Mouse (Mus musculus) ES-E14 (cell line): Measurements from ENCODE around the gene Samd10. TPM values are rescaled to one million over a fixed set of nuclear protein-coding genes. Genes with fewer than 3 reads are reported as not detected.

ENCODE experiments used
- DNase-seq: peaks from one replicate; pipeline ENCODE4 v3.0.0-alpha.2; 2013; ENCODE audit warnings: low read depth, low spot score
- H3K27ac ChIP-seq: 2 replicates; pipeline ENCODE4 v1.5.1; 2012; ENCODE audit warnings: low read depth, mild to moderate bottlenecking, low read length, moderate library complexity, mixed read lengths; ENCODE audit not compliant: poor library complexity, insufficient read depth, severe bottlenecking
- H3K36me3 ChIP-seq: 2 replicates; pipeline ENCODE4 v1.6.1; 2012; ENCODE audit warnings: mild to moderate bottlenecking, low read length, moderate library complexity, mixed read lengths; ENCODE audit not compliant: control insufficient read depth, poor library complexity, insufficient read depth, severe bottlenecking
- H3K4me1 ChIP-seq, 2 experiments: fragments of 150-350 bp in 1 of 2; sonication (generic) in 1 of 2; 2 replicates each; pipeline ENCODE4 v1.6.1; 2012; ENCODE audit warnings: low read length in 2 of 2, mild to moderate bottlenecking in 1 of 2, mixed read lengths in 1 of 2; ENCODE audit not compliant: control insufficient read depth in 2 of 2, insufficient read depth in 2 of 2, poor library complexity in 1 of 2
- H3K4me3 ChIP-seq, 2 experiments: fragments of 150-350 bp in 1 of 2; sonication (generic) in 1 of 2; 2 replicates each; pipeline ENCODE4 v1.5.1; 2012; ENCODE audit warnings: low read length in 2 of 2, low read depth in 1 of 2, mild to moderate bottlenecking in 1 of 2, mixed read lengths in 1 of 2; ENCODE audit not compliant: insufficient read depth in 1 of 2, poor library complexity in 1 of 2, severe bottlenecking in 1 of 2
- H3K9ac ChIP-seq: 2 replicates; pipeline ENCODE4 v1.6.1; 2012; ENCODE audit warnings: low read depth, mild to moderate bottlenecking, low read length, mixed read lengths; ENCODE audit not compliant: poor library complexity, insufficient read depth, severe bottlenecking
- H3K9me3 ChIP-seq: fragments of 150-350 bp; sonication (generic); 2 replicates; pipeline ENCODE4 v1.6.1; 2012; ENCODE audit warnings: low read depth, mild to moderate bottlenecking, low read length; ENCODE audit not compliant: control insufficient read depth, insufficient read depth
- CHD2 ChIP-seq: IDR thresholded peaks from 2 replicates; pipeline ENCODE4 v1.6.1; 2014; ENCODE audit warnings: mild to moderate bottlenecking, low read depth, low read length, inconsistent platforms
- HCFC1 ChIP-seq: IDR thresholded peaks from 2 replicates; pipeline ENCODE4 v1.6.1; 2012; ENCODE audit warnings: low read length, inconsistent platforms, borderline replicate concordance; ENCODE audit not compliant: insufficient read depth
- MAFK ChIP-seq: IDR thresholded peaks from 2 replicates; pipeline ENCODE4 v1.6.1; 2014; ENCODE audit warnings: mild to moderate bottlenecking, low read depth, low read length, inconsistent platforms; ENCODE audit not compliant: insufficient read depth
- ZC3H11A ChIP-seq: IDR thresholded peaks from 2 replicates; pipeline ENCODE4 v1.6.1; 2012; ENCODE audit warnings: low read depth, mild to moderate bottlenecking, inconsistent platforms, low read length, borderline replicate concordance
- ZNF384 ChIP-seq: IDR thresholded peaks from 2 replicates; pipeline ENCODE4 v1.6.1; 2012; ENCODE audit warnings: low read depth, low read length, inconsistent platforms
- in situ Hi-C, 2 experiments: fragments of 600-800 bp; cut with MboI; formaldehyde crosslinking; loops; one replicate each; pipeline ENCODE4 v1.15.1; 2025; ENCODE audit warnings: low sequenced_read_pairs in 2 of 2, inconsistent platforms in 1 of 2; ENCODE audit not compliant: unreplicated experiment in 2 of 2
- total RNA-seq: library from RNA; depleted of rRNA; stranded (reverse); fragments of 300-350 nt; gene quantifications from 2 replicates; pipeline ENCODE4 v1.2.3, GENCODE M21; 2012

The Samd10 gene
- total RNA-seq, 1 experiment = 3.4 TPM

GRCm38 (mm10) chr2:181635865-181636264 lies 36.9 kb upstream of the Samd10 start:
- in situ Hi-C loops = no loop called here
- Histone ChIP-seq H3K36me3 (peaks cover 32% of the 10 kb centered on the region), H3K27ac (no peak overlapping the region), H3K4me3 (no peak overlapping the region), H3K9ac (no peak overlapping the region), H3K9me3 (no peaks in the 10 kb centered on the region), H3K4me1 (no peaks in the 10 kb centered on the region)
- TF ChIP-seq ZC3H11A (no peak), HCFC1 (no peak), MAFK (no peak), ZNF384 (no peak), CHD2 (no peak)
- no peak for DNase-seq

GRCm38 (mm10) chr2:181632624-181633023 lies 33.6 kb upstream of the Samd10 start:
- Histone ChIP-seq H3K36me3 (peaks cover 28% of the 10 kb centered on the region), H3K4me1 (peaks cover 0 to 4% of the 10 kb centered on the region in 2 experiments; a peak in 1 of 4 replicates), H3K4me3 (no peak overlapping the region), H3K27ac (no peak overlapping the region), H3K9ac (no peak overlapping the region), H3K9me3 (no peaks in the 10 kb centered on the region)
- no peak for TF ChIP-seq ZNF384
- DNase-seq = no peak
- in situ Hi-C loops = no loop called here

GRCm38 (mm10) chr2:181628471-181628870 lies 29.5 kb upstream of the Samd10 start:
- Histone ChIP-seq H3K4me1 (peaks cover 0 to 4% of the 10 kb centered on the region in 2 experiments; a peak in 1 of 4 replicates), H3K9me3 (no peaks in the 10 kb centered on the region), H3K9ac (no peak overlapping the region), H3K27ac (no peak overlapping the region), H3K36me3 (peaks cover 12% of the 10 kb centered on the region), H3K4me3 (no peak overlapping the region)
- in situ Hi-C loops = no loop called here
- TF ChIP-seq ZNF384 = peak; percentile 76
- TF ChIP-seq HCFC1 = no peak
- DNase-seq = no peak

- TF ChIP-seq MAFK = no peak
- TF ChIP-seq HCFC1 = no peak
- TF ChIP-seq ZC3H11A = no peak
- TF ChIP-seq ZNF384 = no peak
- TF ChIP-seq CHD2 = no peak
- Histone ChIP-seq H3K9me3 (no peaks in the 10 kb centered on the region), H3K4me1 (peaks cover 0 to 2% of the 10 kb centered on the region in 2 experiments; a peak in 1 of 4 replicates), H3K4me3 (no peak overlapping the region), H3K27ac (no peak overlapping the region), H3K36me3 (peaks cover 9% of the 10 kb centered on the region), H3K9ac (no peak overlapping the region)
- in situ Hi-C loops = no loop called here
- DNase-seq = no peak
Measured at GRCm38 (mm10) chr2:181623401-181623800, 24.4 kb upstream of the Samd10 start.

- Histone ChIP-seq H3K4me3 (no peak overlapping the region), H3K9me3 (no peaks in the 10 kb centered on the region), H3K9ac (no peak overlapping the region), H3K4me1 (peaks cover 0 to 2% of the 10 kb centered on the region in 2 experiments; a peak in 1 of 4 replicates), H3K36me3 (peaks cover 11% of the 10 kb centered on the region), H3K27ac (no peak overlapping the region)
- DNase-seq = no peak
- no peak for TF ChIP-seq ZNF384
- no peak for TF ChIP-seq ZC3H11A
- no peak for TF ChIP-seq MAFK
- TF ChIP-seq HCFC1 = no peak
- no peak for TF ChIP-seq CHD2
- in situ Hi-C loops = no loop called here
Measured at GRCm38 (mm10) chr2:181618761-181619495, 19.9 kb upstream of the Samd10 start.
